Mouse (Mus musculus): ENCODE measurements around the gene Atxn2. TPM values are rescaled to one million over a fixed set of nuclear protein-coding genes. Genes with fewer than 3 reads are reported as not detected.
A peak's percentile ranks its signal among the peaks of the same experiment; 100 is the strongest.

The Atxn2 gene
- polyA plus RNA-seq, 2 experiments = 19.3 to 24.1 TPM

DNA sequence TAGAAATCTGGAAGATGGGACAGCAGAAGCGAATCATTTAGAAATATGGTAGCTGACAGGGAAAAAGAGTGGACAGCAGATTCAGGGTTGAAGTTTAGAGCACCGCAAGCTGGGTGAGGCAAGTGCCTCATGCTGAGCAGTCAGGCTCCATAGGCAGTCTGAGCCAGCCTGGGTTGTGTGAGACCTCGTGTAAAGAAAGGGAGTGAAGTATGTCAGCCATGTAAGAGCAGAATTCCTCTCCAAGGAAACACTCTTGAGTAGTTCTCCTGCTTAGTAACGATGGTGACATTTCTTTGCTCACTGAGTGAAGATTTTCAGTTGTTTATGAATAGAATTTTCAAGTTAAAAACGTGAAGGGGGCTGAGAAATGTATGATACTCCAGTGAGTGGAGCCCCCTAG lies 69.0 kb downstream of the Atxn2 start:
- Histone ChIP-seq H3K4me1 (replicated peaks; ENCODE audit: control insufficient read depth in 2 of 2, insufficient read depth in 2 of 2, low read length in 1 of 2) (no peaks in the 10 kb centered on the region), H3K9me3 (ENCODE audit: control insufficient read depth, low read length) (no peaks in the 10 kb centered on the region), H3K36me3 (replicated peaks; ENCODE audit: control insufficient read depth, insufficient read depth, low read depth) (peaks cover 36% of the 10 kb centered on the region), H3K4me3 (ENCODE audit: insufficient read depth in 1 of 2, low read depth in 2 of 2, low read length in 2 of 2) (no peak overlapping the region), H3K9ac (replicated peaks) (no peak overlapping the region), H3K4me2 (ENCODE audit: low read depth) (no peak overlapping the region), H3K27ac (no peak overlapping the region), H3K27me3 (ENCODE audit: control insufficient read depth, insufficient read depth, low read length) (no peaks in the 10 kb centered on the region)
- ATAC-seq (ENCODE audit: insufficient read depth) = no peak
- TF ChIP-seq EP300 (IDR thresholded peaks at IDR 0.05; ENCODE audit: low read depth) = no peak
- no peak for TF ChIP-seq CTCF (IDR thresholded peaks at IDR 0.05; ENCODE audit: low read depth)
- WGBS (ENCODE audit: insufficient replicate concordance) = 73% methylated on average over 5 of the region's 5 CpGs
- DNase-seq (ENCODE audit: low read depth in 3 of 3, low spot score in 3 of 3) = no peak

DNA sequence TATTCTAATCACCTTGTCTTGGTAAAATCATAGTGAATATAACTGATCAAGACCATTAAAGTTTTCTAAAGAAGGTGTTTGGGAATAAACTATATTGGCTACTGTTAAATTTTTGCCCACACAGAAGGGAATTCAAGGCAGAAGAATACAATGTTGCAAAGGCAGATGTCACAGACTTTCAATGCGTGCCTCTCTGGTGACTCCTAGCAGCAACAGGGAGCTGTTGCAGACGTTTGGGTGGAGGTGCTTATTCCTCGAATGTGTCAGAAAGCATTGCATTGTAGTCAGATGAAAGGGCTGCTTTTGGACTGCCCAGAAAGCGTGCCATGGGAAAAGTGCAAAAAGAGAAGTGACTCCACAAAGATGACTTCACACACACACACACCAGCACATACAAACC lies 71.3 kb downstream of the Atxn2 start:
- peaks cover 41% of the 10 kb centered on the region for H3K36me3 ChIP-seq (replicated peaks; ENCODE audit: control insufficient read depth, insufficient read depth, low read depth)
- no peaks in the 10 kb centered on the region for H3K27me3 ChIP-seq (ENCODE audit: control insufficient read depth, insufficient read depth, low read length)
- ATAC-seq (ENCODE audit: insufficient read depth) (no peak), DNase-seq (ENCODE audit: low read depth in 3 of 3, low spot score in 3 of 3) (no peak)
- no peaks in the 10 kb centered on the region for H3K9me3 ChIP-seq (ENCODE audit: control insufficient read depth, low read length)
- whole genome bisulfite sequencing (ENCODE audit: insufficient replicate concordance) = 57% methylated on average over 4 of the region's 4 CpGs
- H3K4me2 ChIP-seq (ENCODE audit: low read depth) = no peak overlapping the region
- H3K27ac ChIP-seq = no peak overlapping the region
- no peak overlapping the region for H3K9ac ChIP-seq (replicated peaks)
- TF ChIP-seq CTCF (IDR thresholded peaks at IDR 0.05; ENCODE audit: low read depth) (peak; percentile 27), EP300 (IDR thresholded peaks at IDR 0.05; ENCODE audit: low read depth) (no peak)
- H3K4me1 ChIP-seq (replicated peaks; ENCODE audit: control insufficient read depth in 2 of 2, insufficient read depth in 2 of 2, low read length in 1 of 2) = no peaks in the 10 kb centered on the region
- no peak overlapping the region for H3K4me3 ChIP-seq (ENCODE audit: insufficient read depth in 1 of 2, low read depth in 2 of 2, low read length in 2 of 2)

DNA sequence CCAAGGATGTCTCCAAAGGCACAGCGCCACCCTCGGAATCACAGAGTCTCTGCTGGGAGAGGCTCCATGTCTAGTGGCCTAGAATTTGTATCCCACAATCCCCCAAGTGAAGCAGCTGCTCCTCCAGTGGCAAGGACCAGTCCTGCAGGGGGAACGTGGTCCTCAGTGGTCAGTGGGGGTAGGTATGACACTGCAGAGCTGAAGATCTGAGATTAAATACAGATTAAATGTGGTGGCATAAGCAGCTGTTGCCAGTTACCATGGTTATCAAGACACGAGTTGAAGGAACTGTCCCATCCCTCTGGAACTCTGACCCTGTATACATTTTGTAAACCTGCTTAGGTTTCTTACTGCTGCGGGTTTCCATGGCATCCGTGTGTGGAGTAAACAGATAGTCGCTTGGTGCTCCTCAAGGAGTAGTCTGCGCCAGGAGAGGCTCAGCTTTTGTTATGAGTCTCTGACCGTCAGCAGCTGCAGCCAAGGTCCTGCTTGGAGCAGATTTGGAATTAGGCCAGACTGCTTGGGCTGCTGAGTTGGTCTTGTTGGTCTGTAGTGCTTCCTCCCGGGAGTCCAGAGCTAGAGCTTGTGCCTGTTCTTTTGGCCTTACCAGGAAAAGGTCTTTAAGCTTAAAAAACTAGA lies 72.8 kb downstream of the Atxn2 start:
- DNase-seq (ENCODE audit: low read depth in 3 of 3, low spot score in 3 of 3) (no peak), ATAC-seq (ENCODE audit: insufficient read depth) (no peak)
- no peaks in the 10 kb centered on the region for H3K27me3 ChIP-seq (ENCODE audit: control insufficient read depth, insufficient read depth, low read length)
- H3K9ac ChIP-seq (replicated peaks) = no peak overlapping the region
- no peaks in the 10 kb centered on the region for H3K4me1 ChIP-seq (replicated peaks; ENCODE audit: control insufficient read depth in 2 of 2, insufficient read depth in 2 of 2, low read length in 1 of 2)
- no peak overlapping the region for H3K4me2 ChIP-seq (ENCODE audit: low read depth)
- H3K36me3 ChIP-seq (replicated peaks; ENCODE audit: control insufficient read depth, insufficient read depth, low read depth) = peaks cover 37% of the 10 kb centered on the region
- peak; percentile 21; the same call in 1 of the 2 replicates for TF ChIP-seq CTCF (IDR thresholded peaks at IDR 0.05; ENCODE audit: low read depth)
- no peak for TF ChIP-seq EP300 (IDR thresholded peaks at IDR 0.05; ENCODE audit: low read depth)
- 73% methylated on average over 10 of the region's 10 CpGs for whole genome bisulfite sequencing (ENCODE audit: insufficient replicate concordance)
- H3K27ac ChIP-seq = no peak overlapping the region
- H3K9me3 ChIP-seq (ENCODE audit: control insufficient read depth, low read length) = no peaks in the 10 kb centered on the region
- H3K4me3 ChIP-seq (ENCODE audit: insufficient read depth in 1 of 2, low read depth in 2 of 2, low read length in 2 of 2) = no peak overlapping the region

DNA sequence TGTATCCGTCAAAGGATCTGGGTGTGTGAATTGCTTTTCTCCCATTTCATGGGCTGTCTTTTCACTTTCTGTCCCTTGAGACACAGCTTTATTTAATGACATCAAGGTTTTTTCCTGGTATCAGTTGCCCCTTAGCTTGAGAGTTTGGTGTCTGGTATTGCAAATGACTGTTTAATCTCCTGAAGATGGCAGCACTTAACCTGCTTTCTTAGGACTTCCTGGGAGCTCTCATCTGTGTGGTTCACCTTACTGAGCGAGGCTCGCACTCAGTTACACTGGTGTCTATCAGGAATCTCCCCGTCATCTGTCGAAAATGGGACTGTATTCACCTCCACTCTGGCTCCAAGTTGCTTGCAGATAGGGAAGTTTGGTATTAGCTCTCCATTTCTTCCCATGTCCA lies 79.9 kb downstream of the Atxn2 start:
- H3K27ac ChIP-seq = no peak overlapping the region
- WGBS (ENCODE audit: insufficient replicate concordance) = 79% methylated on average over 5 of the region's 5 CpGs
- ATAC-seq (ENCODE audit: insufficient read depth) (no peak), DNase-seq (ENCODE audit: low read depth in 3 of 3, low spot score in 3 of 3) (no peak)
- H3K4me2 ChIP-seq (ENCODE audit: low read depth) = no peak overlapping the region
- H3K4me3 ChIP-seq (ENCODE audit: insufficient read depth in 1 of 2, low read depth in 2 of 2, low read length in 2 of 2) = no peak overlapping the region
- no peaks in the 10 kb centered on the region for H3K27me3 ChIP-seq (ENCODE audit: control insufficient read depth, insufficient read depth, low read length)
- H3K4me1 ChIP-seq (replicated peaks; ENCODE audit: control insufficient read depth in 2 of 2, insufficient read depth in 2 of 2, low read length in 1 of 2) = no peaks in the 10 kb centered on the region
- H3K36me3 ChIP-seq (replicated peaks; ENCODE audit: control insufficient read depth, insufficient read depth, low read depth) = peaks cover 33% of the 10 kb centered on the region
- H3K9me3 ChIP-seq (ENCODE audit: control insufficient read depth, low read length) = no peaks in the 10 kb centered on the region
- H3K9ac ChIP-seq (replicated peaks) = no peak overlapping the region
- no peak for TF ChIP-seq CTCF (IDR thresholded peaks at IDR 0.05; ENCODE audit: low read depth)
- no peak for TF ChIP-seq EP300 (IDR thresholded peaks at IDR 0.05; ENCODE audit: low read depth)

GRCm38 (mm10) chr5:121795800-121796199 lies 84.7 kb downstream of the Atxn2 start:
- Histone ChIP-seq H3K36me3 (replicated peaks; ENCODE audit: control insufficient read depth, insufficient read depth, low read depth) (peaks cover 42% of the 10 kb centered on the region), H3K4me3 (ENCODE audit: insufficient read depth in 1 of 2, low read depth in 2 of 2, low read length in 2 of 2) (no peak overlapping the region), H3K9me3 (ENCODE audit: control insufficient read depth, low read length) (no peaks in the 10 kb centered on the region), H3K4me1 (replicated peaks; ENCODE audit: control insufficient read depth in 2 of 2, insufficient read depth in 2 of 2, low read length in 1 of 2) (no peaks in the 10 kb centered on the region), H3K27ac (no peak overlapping the region), H3K4me2 (ENCODE audit: low read depth) (no peak overlapping the region), H3K27me3 (ENCODE audit: control insufficient read depth, insufficient read depth, low read length) (no peaks in the 10 kb centered on the region), H3K9ac (replicated peaks) (no peak overlapping the region)
- 47% methylated on average over 3 of the region's 3 CpGs for WGBS (ENCODE audit: insufficient replicate concordance)
- TF ChIP-seq EP300 (IDR thresholded peaks at IDR 0.05; ENCODE audit: low read depth) = no peak
- peak; percentile 12; the same call in 1 of the 2 replicates for TF ChIP-seq CTCF (IDR thresholded peaks at IDR 0.05; ENCODE audit: low read depth)
- DNase-seq (ENCODE audit: low read depth in 3 of 3, low spot score in 3 of 3) = peak in 1 of 3 experiments; percentile 9
- ATAC-seq (ENCODE audit: insufficient read depth) = no peak
